Mouse (Mus musculus) cerebellum, adult (tissue): ENCODE data around the gene Zfp654.
A peak's percentile ranks its signal among the peaks of the same experiment; 100 is the strongest.
"Not testable (repeated sequence)": the region's sequence is repeated elsewhere in the genome, so short reads cannot be mapped to it uniquely, and the experiment has no call there.

ENCODE experiments used
- ATAC-seq: cut with Nextera tagmentation; 2 replicates; pipeline ENCODE4 v1.9.2; 2017; ENCODE audit warnings: mild to moderate bottlenecking, moderate library complexity, mixed read lengths; ENCODE audit not compliant: insufficient number of reproducible peaks, low FRiP score, low TSS enrichment

The Zfp654 gene

GRCm38 (mm10) chr16:64865841-64866240 lies 14.4 kb upstream of the Zfp654 start:
- not testable (repeated sequence) for ATAC-seq

DNA sequence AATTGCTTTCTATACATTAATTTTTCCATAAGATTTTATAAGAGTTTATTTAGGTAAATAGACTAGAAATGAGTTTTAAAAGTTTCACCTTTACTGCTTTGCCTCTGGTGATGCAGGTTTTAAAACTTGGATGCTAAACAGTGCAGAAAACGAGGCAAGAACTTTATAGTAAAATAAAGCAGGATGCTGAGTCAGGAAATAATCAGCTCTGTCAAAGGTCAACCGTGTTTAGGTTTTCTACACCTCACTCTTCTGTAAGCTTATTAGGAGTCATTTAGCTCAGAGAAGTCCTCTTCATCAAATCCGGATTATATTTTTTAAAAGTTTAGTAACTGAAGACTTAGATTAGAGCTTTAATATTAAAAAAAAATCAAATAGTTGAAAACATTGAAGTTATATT lies 5.5 kb upstream of the Zfp654 start:
- no peak for ATAC-seq

GRCm38 (mm10) chr16:64852891-64853290 lies 1.4 kb upstream of the Zfp654 start:
- ATAC-seq = no peak

GRCm38 (mm10) chr16:64852441-64852871 lies 1.0 kb upstream of the Zfp654 start:
- ATAC-seq = peak; percentile 34

- peak; percentile 58 for ATAC-seq
Measured at GRCm38 (mm10) chr16:64851085-64851562, 328 bp downstream of the Zfp654 start.

GRCm38 (mm10) chr16:64850287-64851084 lies 966 bp downstream of the Zfp654 start:
- no peak for ATAC-seq

- ATAC-seq = no peak
Measured at GRCm38 (mm10) chr16:64845947-64846346, 5.5 kb downstream of the Zfp654 start.

- ATAC-seq = no peak
Measured at GRCm38 (mm10) chr16:64842374-64842729, 9.1 kb downstream of the Zfp654 start.

GRCm38 (mm10) chr16:64841481-64842373 lies 9.7 kb downstream of the Zfp654 start:
- ATAC-seq = no peak

- ATAC-seq = 0 out of 2 replicates have a peak, but pooled peaks have one; percentile 56
Measured at GRCm38 (mm10) chr16:64836709-64837108, 14.7 kb downstream of the Zfp654 start.

DNA sequence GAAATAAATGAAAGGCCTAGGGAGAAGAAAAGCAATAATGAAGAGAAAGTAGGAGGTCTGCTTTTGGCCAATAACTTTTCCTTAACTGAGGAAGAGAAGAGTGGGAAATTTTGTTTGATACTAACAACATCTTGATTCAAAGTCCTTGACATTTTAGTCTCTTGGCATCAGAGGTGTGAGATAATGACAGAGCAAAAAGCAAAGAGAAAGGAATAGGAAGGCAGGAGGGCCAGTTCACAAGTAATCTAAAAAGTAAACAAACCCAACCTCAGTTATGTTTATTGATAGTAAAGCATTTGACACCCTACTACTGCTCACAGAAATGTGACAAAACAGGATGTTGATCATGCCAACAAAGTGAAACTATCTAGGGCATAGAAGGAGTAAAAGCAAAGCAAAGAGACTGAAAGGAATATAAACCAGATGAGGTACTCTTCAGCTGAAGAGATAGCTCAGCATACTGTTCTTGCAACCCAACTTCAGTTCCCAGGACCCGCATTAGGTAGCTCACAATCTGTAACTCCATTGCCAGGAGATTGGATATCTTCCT lies 15.4 kb downstream of the Zfp654 start:
- ATAC-seq = no peak

DNA sequence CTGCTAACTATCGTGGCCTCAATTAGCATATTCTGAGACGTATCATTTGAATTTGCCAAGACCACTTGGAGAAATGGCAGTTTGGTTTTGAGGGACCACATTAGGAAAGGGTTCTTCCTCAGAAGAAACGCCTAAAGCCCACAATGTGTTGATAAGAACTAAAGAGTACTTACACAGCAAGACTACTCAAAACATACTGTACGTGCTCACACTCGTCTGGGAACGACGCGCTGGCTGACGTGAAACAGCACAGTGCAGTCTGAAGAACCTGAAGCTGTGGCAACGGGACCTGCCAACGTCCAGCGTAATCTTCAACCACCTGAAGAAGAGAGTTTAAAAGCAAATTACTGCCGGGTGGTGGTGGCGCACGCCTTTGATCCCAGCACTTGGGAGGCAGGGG lies 21.2 kb downstream of the Zfp654 start:
- ATAC-seq = no peak

DNA sequence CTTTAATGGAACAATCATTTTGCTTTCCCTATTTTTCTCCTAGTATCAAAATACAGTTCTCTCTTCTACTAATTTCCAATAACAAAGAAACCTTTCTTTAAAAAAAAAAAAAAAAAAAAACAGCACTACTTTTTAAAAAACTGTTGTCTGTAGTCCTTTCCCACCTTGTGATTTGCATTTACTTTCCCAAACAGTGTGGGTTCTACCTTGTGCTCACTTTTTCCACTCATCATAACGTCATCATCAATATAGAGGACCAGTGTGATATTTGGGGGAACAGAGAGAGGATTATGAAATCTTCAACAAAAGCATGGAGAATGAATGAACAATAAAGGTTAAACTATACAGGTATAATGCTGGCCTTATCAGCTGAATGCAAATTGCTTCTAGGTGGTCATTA lies 27.0 kb downstream of the Zfp654 start:
- ATAC-seq = no peak

GRCm38 (mm10) chr16:64823890-64824289 lies 27.6 kb downstream of the Zfp654 start:
- ATAC-seq = no peak

GRCm38 (mm10) chr16:64817094-64817765 lies 34.2 kb downstream of the Zfp654 start:
- ATAC-seq = no peak

DNA sequence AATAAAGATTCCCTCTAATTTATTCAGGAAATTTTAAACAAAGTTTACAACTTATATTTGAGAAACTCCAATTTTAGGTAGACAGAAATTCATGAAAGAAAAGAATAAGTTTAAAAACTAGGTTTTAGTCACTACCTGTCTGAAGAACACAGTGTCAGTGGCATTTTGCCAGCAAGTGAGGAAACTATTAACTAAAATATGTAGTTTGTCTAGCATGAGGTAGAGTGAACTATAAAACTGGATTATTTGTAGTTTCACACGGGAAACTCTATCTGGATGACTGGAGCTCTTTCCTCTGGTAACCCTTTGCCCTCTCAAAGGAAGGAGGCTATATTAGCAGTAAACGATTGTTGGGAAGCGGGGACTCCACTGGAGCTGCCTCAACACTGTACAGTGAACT lies 48.4 kb downstream of the Zfp654 start:
- no peak for ATAC-seq

DNA sequence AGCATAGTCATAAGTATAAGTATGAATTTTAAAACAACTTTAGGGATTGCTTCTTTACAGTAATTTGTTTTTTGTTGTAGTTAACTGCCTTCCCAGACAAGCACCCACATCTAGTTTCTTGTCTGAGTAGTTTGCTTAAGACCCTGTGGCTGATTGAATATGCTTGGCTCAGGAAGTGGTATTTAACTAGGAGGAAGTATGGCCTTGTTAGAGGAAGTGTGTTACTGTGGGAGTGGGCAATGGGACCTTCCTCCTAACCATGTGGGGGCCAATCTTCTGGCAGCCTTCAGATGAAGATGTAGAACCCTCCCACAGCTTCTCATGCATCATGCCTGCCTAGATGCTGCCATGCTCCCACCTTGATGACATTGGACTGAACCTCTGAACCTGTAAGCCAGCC lies 49.8 kb downstream of the Zfp654 start:
- no peak for ATAC-seq

DNA sequence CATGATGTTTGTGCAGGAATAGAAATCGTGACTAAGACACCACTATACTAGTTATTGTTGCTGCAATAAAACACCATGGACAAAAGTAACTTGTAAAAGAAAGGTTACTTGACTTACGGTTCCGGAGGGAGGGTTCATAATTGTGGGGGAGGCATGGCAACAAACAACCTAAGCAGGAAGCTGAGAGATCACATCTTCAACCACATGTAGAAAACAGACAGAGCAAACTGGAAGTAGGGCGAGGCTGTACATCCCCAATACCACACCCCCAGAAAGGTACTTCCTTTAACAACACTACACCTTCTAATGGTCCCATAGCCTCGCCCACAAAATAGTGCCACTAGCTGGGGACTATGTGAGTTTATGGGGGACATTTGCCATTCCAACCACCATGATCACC lies 51.1 kb downstream of the Zfp654 start:
- ATAC-seq = no peak

DNA sequence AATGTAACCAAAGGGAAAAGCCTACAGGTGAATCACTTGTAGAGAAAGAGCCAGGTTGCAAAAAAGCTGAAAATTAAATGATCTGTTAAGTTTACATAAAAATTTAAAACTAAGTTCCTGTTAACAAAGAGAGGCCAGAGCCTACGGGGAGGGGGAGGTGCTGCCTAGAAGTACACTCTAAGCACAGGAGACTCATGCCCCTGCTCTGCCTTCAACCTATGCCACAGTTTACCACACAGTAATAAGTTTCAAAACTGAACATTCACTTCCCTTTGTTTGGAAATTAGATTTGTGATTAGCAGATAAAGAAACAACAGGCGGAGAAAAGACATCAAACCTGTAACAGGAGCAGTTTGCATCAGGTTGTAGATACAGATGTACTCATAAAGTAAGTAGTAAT lies 56.6 kb downstream of the Zfp654 start:
- ATAC-seq = no peak

- ATAC-seq = no peak
Measured at GRCm38 (mm10) chr16:64789706-64790105, 61.7 kb downstream of the Zfp654 start.
